ENCODE assay signal across 32 mouse cellular contexts in the genomic region with DNA sequence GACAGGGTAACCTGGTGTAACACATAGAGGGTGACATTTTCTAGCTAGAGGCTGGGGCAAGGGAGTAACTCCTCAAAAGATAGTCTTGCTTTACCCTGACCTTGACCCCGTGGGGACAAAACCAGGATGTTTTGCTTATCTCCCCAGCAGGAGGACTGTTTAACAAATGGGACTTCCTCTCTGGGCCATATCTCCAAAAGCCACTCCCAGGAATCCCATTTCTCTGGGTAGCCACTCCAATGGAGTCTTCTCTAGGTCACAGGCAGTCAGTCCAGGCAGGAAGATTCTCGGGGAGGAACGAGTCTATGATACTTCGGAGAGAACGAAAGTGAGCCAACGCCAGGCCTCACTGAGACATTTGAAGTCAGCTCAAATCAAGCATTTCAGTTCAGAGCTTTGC.
DNase-seq lines count a peak whose midpoint lies in the region; ATAC-seq and TF ChIP-seq lines count a peak whose summit lies in the region.
"Had no signal": no experiment of that assay in that cellular context is flagged by ENCODE, and none has a peak within 500 bp of the region (broad histone marks: within the 10 kb centered on the region; RNA-seq: fewer than 3 reads in every experiment).

No protein-coding gene starts in this region.

- no peak for TF ChIP-seq EP300 in liver, postnatal 0 days (IDR thresholded peaks at IDR 0.05; ENCODE audit: low read depth)

- TF ChIP-seq CTCF in liver, adult 2 months (IDR thresholded peaks at IDR 0.05; ENCODE audit: low read depth, low read length) = no peak
- TF ChIP-seq CTCF in liver, postnatal 0 days (IDR thresholded peaks at IDR 0.05; ENCODE audit: low read depth) = no peak
- TF ChIP-seq CTCF in cerebellum, adult 2 months (IDR thresholded peaks at IDR 0.05; ENCODE audit: borderline replicate concordance, insufficient read depth, low read depth, low read length) = no peak

- DNase-seq in liver, adult 2 months (ENCODE audit: extremely low read depth, low read depth, low spot score) = peak; percentile 1
- DNase-seq in liver, postnatal 0 days = no peak
- peak; percentile 67 for DNase-seq in ES-CJ7 (ENCODE audit: low read depth, low spot score)
- peak; percentile 11 for DNase-seq in limb, embryonic 10.5 days (ENCODE audit: low spot score)
- DNase-seq in lung, postnatal 14 days = peak; percentile 2
- no peak for DNase-seq in layer of hippocampus, adult 8-10 months (ENCODE audit: low spot score in 2 of 2)
- no peak for DNase-seq in layer of hippocampus, adult 9-10 months (ENCODE audit: low spot score)
- no peak for DNase-seq in cerebellum, adult 2 months
- DNase-seq: adrenal gland, postnatal 14 days; cerebellum, adult 11-12 months; cerebellum, postnatal 14 days; gastrocnemius, adult 2 months; heart, postnatal 36 days; kidney, adult 2 months; kidney, postnatal 36 days; liver, embryonic 13.5 days; midbrain, embryonic 14.5 days; right cerebral cortex, adult 18-20 months; spleen, adult 18-20 months; thymus, adult 18-20 months; thymus, postnatal 25 days had no signal

- no peak overlapping the region for H3K9ac ChIP-seq in liver, adult 2 months (ENCODE audit: low read depth, low read length)
- no peak overlapping the region for H3K9ac ChIP-seq in liver, postnatal 0 days (replicated peaks)
- H3K9ac ChIP-seq: heart, embryonic 15.5 days; hindbrain, embryonic 12.5 days; intestine, embryonic 15.5 days; limb, embryonic 13.5 days; liver, embryonic 13.5 days had no signal

- H3K4me3 ChIP-seq in liver, adult 2 months (ENCODE audit: insufficient read depth, low read depth, low read length) = no peak overlapping the region
- H3K4me3 ChIP-seq in liver, postnatal 0 days (ENCODE audit: low read depth, low read length) = no peak overlapping the region
- H3K4me3 ChIP-seq in limb, embryonic 10.5 days = no peak overlapping the region
- H3K4me3 ChIP-seq in cerebellum, adult 2 months (replicated peaks; ENCODE audit: insufficient read depth, low read depth, low read length) = no peak overlapping the region
- H3K4me3 ChIP-seq: erythroblast, embryonic 14.5 days; gastrocnemius, adult 2 months; heart, embryonic 15.5 days; hindbrain, embryonic 12.5 days; intestine, embryonic 15.5 days; layer of hippocampus, adult 2 months; limb, embryonic 13.5 days; liver, embryonic 13.5 days had no signal

- no peak for ATAC-seq in liver, postnatal 0 days
- ATAC-seq: forebrain, embryonic 16.5 days; hindbrain, postnatal 0 days; intestine, embryonic 15.5 days had no signal

- H3K4me2 ChIP-seq in liver, postnatal 0 days (ENCODE audit: low read depth, low read length) = no peak overlapping the region
- H3K4me2 ChIP-seq: heart, embryonic 15.5 days; hindbrain, embryonic 12.5 days; intestine, embryonic 15.5 days; limb, embryonic 13.5 days; liver, embryonic 13.5 days had no signal

- TF ChIP-seq POLR2A in liver, adult 2 months (IDR thresholded peaks at IDR 0.05; ENCODE audit: extremely low read depth, insufficient read depth, low read length) = no peak
- TF ChIP-seq POLR2A in cerebellum, adult 2 months (IDR thresholded peaks at IDR 0.05; ENCODE audit: borderline replicate concordance, insufficient read depth, low read length) = no peak

- WGBS in liver, adult 2 months = 61% methylated on average over 6 of the region's 6 CpGs
- WGBS in liver, postnatal 0 days (ENCODE audit: insufficient replicate concordance) = 40% methylated on average over 6 of the region's 6 CpGs
- WGBS in limb, embryonic 10.5 days = 64% methylated on average over 6 of the region's 6 CpGs
- WGBS in cerebellum, adult 2 months = 76% methylated on average over 6 of the region's 6 CpGs

- H3K27ac ChIP-seq in liver, adult 2 months (replicated peaks; ENCODE audit: insufficient read depth, low read depth, low read length) = no peak overlapping the region
- H3K27ac ChIP-seq in liver, postnatal 0 days (ENCODE audit: low read depth) = no peak overlapping the region
- no peak overlapping the region for H3K27ac ChIP-seq in limb, embryonic 10.5 days
- H3K27ac ChIP-seq in cerebellum, adult 2 months (ENCODE audit: insufficient read depth, low read length) = no peak overlapping the region
- H3K27ac ChIP-seq: gastrocnemius, adult 2 months; heart, embryonic 15.5 days; hindbrain, embryonic 12.5 days; hindbrain, postnatal 0 days; intestine, embryonic 15.5 days; layer of hippocampus, adult 2 months; limb, embryonic 13.5 days; liver, embryonic 13.5 days; macrophage; stomach, postnatal 0 days had no signal

- no peaks in the 10 kb centered on the region for H3K4me1 ChIP-seq in liver, adult 2 months (ENCODE audit: control insufficient read depth, insufficient read depth, low read length)
- no peaks in the 10 kb centered on the region for H3K4me1 ChIP-seq in liver, postnatal 0 days (ENCODE audit: insufficient read depth)
- no peaks in the 10 kb centered on the region for H3K4me1 ChIP-seq in limb, embryonic 10.5 days
- H3K4me1 ChIP-seq in cerebellum, adult 2 months (ENCODE audit: control insufficient read depth, insufficient read depth, low read length) = no peaks in the 10 kb centered on the region
- H3K4me1 ChIP-seq: intestine, embryonic 15.5 days; limb, embryonic 13.5 days; liver, embryonic 13.5 days had no signal

- H3K9me3 ChIP-seq in liver, postnatal 0 days (ENCODE audit: low read length) = no peaks in the 10 kb centered on the region
- H3K9me3 ChIP-seq in limb, embryonic 10.5 days (replicated peaks) = no peaks in the 10 kb centered on the region
- H3K9me3 ChIP-seq: heart, embryonic 15.5 days; hindbrain, embryonic 12.5 days; intestine, embryonic 15.5 days; limb, embryonic 13.5 days; liver, embryonic 13.5 days had no signal

- H3K36me3 ChIP-seq in liver, adult 2 months (ENCODE audit: control insufficient read depth, insufficient read depth, low read length) = no peaks in the 10 kb centered on the region
- no peaks in the 10 kb centered on the region for H3K36me3 ChIP-seq in liver, postnatal 0 days (replicated peaks; ENCODE audit: insufficient read depth, low read length)
- H3K36me3 ChIP-seq in limb, embryonic 10.5 days = no peaks in the 10 kb centered on the region
- H3K36me3 ChIP-seq: G1E; heart, embryonic 15.5 days; hindbrain, embryonic 12.5 days; intestine, embryonic 15.5 days; limb, embryonic 13.5 days; liver, embryonic 13.5 days had no signal

- no peaks in the 10 kb centered on the region for H3K79me2 ChIP-seq in liver, adult 2 months (ENCODE audit: control insufficient read depth, insufficient read depth, low read length)

- no peaks in the 10 kb centered on the region for H3K27me3 ChIP-seq in liver, adult 2 months (ENCODE audit: control insufficient read depth, insufficient read depth, low read length)
- H3K27me3 ChIP-seq in liver, postnatal 0 days (ENCODE audit: insufficient read depth, low read length) = no peaks in the 10 kb centered on the region
- no peaks in the 10 kb centered on the region for H3K27me3 ChIP-seq in limb, embryonic 10.5 days (ENCODE audit: low read depth, poor library complexity, severe bottlenecking)
- H3K27me3 ChIP-seq in cerebellum, adult 2 months (ENCODE audit: control insufficient read depth, insufficient read depth, low read length) = no peaks in the 10 kb centered on the region
- H3K27me3 ChIP-seq: heart, embryonic 15.5 days; hindbrain, embryonic 12.5 days; intestine, embryonic 15.5 days; limb, embryonic 13.5 days; liver, embryonic 13.5 days had no signal

Comparison
In these comparisons a context has a peak if more than half of its experiments do, and no peak if none do; other contexts are left out.
1. DNase-seq: peak in liver, adult 2 months (single experiment), ES-CJ7 (single experiment), limb, embryonic 10.5 days (single experiment) and lung, postnatal 14 days (single experiment); none in liver, postnatal 0 days (single experiment), layer of hippocampus, adult 8-10 months (0 of 2), layer of hippocampus, adult 9-10 months (single experiment) and cerebellum, adult 2 months (0 of 2).